28 mouse cellular contexts compared by ENCODE assay signal in genomic region chr3:103867424-103867971, GRCm38 (mm10). TPM values are rescaled to one million over a fixed set of nuclear protein-coding genes. Genes with fewer than 3 reads are reported as not detected.
A peak's percentile ranks its signal among the peaks of the same experiment; 100 is the strongest.
DNase-seq lines count a peak whose midpoint lies in the region; ATAC-seq lines count a peak whose summit lies in the region.
"Had no signal": no experiment of that assay in that cellular context is flagged by ENCODE, and none has a peak within 500 bp of the region (broad histone marks: within the 10 kb centered on the region; RNA-seq: fewer than 3 reads in every experiment).

No protein-coding gene starts in this region.

- H3K27me3 ChIP-seq in heart, embryonic 15.5 days, result no peaks in the 10 kb centered on the region
- H3K27me3 ChIP-seq: forebrain, embryonic 13.5 days; intestine, embryonic 15.5 days had no signal

- H3K27ac ChIP-seq in heart, embryonic 15.5 days, result peak overlapping the region; percentile 20; the same call in 1 of the 2 replicates
- H3K27ac ChIP-seq: forebrain, embryonic 13.5 days; gastrocnemius, adult 2 months; heart, embryonic 10.5 days; hindbrain, embryonic 14.5 days; intestine, embryonic 15.5 days; limb, embryonic 10.5 days; macrophage; midbrain, embryonic 10.5 days had no signal

- H3K36me3 ChIP-seq in heart, embryonic 15.5 days, result no peaks in the 10 kb centered on the region
- H3K36me3 ChIP-seq: heart, embryonic 10.5 days; intestine, embryonic 15.5 days; limb, embryonic 10.5 days; midbrain, embryonic 10.5 days had no signal

- no peak overlapping the region for H3K4me3 ChIP-seq in heart, embryonic 15.5 days
- H3K4me3 ChIP-seq: forebrain, embryonic 13.5 days; gastrocnemius, adult 2 months; heart, embryonic 10.5 days; intestine, embryonic 15.5 days; limb, embryonic 10.5 days; midbrain, embryonic 10.5 days had no signal

- no peak for DNase-seq in heart, postnatal 4 days
- peak; percentile 11 for DNase-seq in thymus, postnatal 0 days (ENCODE audit: low spot score)
- no peak for DNase-seq in thymus, adult 18-20 months
- peak; percentile 74 for DNase-seq in naive thymus-derived CD4-positive, alpha-beta T cell, adult 2 months (ENCODE audit: low read depth)
- no peak for DNase-seq in ovary, postnatal 36 days (ENCODE audit: low spot score)
- DNase-seq: adrenal gland, postnatal 10 days; cerebellum, adult 8-10 months; cerebellum, postnatal 36 days; embryo, embryonic 11 days; gastrocnemius, adult 2 months; kidney, adult 8-10 months; kidney, postnatal 10 days; liver; retina, postnatal 1 day; right cerebral cortex, postnatal 25 days; thymus, postnatal 25 days had no signal

- no peak for ATAC-seq in heart, embryonic 15.5 days (replicated peaks; ENCODE audit: insufficient number of reproducible peaks, insufficient read depth, low FRiP score, low read depth)
- ATAC-seq in megakaryocyte progenitor cell, adult 5-6 weeks (replicated peaks; ENCODE audit: poor library complexity), result no peak
- ATAC-seq: forebrain, embryonic 13.5 days; intestine, embryonic 15.5 days had no signal

- H3K4me1 ChIP-seq in heart, embryonic 15.5 days (replicated peaks), result no peaks in the 10 kb centered on the region
- H3K4me1 ChIP-seq: forebrain, embryonic 13.5 days; heart, embryonic 10.5 days; intestine, embryonic 15.5 days; limb, embryonic 10.5 days; midbrain, embryonic 10.5 days had no signal

- H3K9ac ChIP-seq in heart, embryonic 15.5 days, result no peak overlapping the region
- H3K9ac ChIP-seq: forebrain, embryonic 13.5 days; hindbrain, embryonic 14.5 days; intestine, embryonic 15.5 days had no signal

- no peaks in the 10 kb centered on the region for H3K9me3 ChIP-seq in heart, embryonic 15.5 days (replicated peaks)
- H3K9me3 ChIP-seq: forebrain, embryonic 13.5 days; heart, embryonic 10.5 days; intestine, embryonic 15.5 days; limb, embryonic 10.5 days; midbrain, embryonic 10.5 days had no signal

- WGBS in heart, embryonic 15.5 days, result 81% methylated on average over 5 of the region's 5 CpGs

- no peak overlapping the region for H3K4me2 ChIP-seq in heart, embryonic 15.5 days
- H3K4me2 ChIP-seq: forebrain, embryonic 13.5 days; hindbrain, embryonic 14.5 days; intestine, embryonic 15.5 days had no signal

RNA-seq across cellular contexts. Expression of gene Ptpn22, which starts 7.9 kb away (rescaled TPM):
- polyA plus RNA-seq in heart, embryonic 15.5 days (2015; fragmentation: Nextera tagmentation; extraction: Ambion mirVana), result 0.93 and 3.4 TPM in 2 replicates
- under 1 TPM; 0.57 to 0.72 TPM for total RNA-seq in heart, postnatal 4 days (2021)
- 59.5 and 64.6 TPM in 2 replicates for polyA plus RNA-seq in thymus, postnatal 0 days (2015; fragmentation: Nextera tagmentation; extraction: Ambion mirVana)
- total RNA-seq in megakaryocyte progenitor cell, adult 5-6 weeks (2015), result 78.1 and 81.2 TPM in 2 replicates
- 45.3 and 57.6 TPM in 2 replicates for total RNA-seq in megakaryocyte progenitor cell, adult 5-6 weeks (2017)

RNA-seq across cellular contexts. Expression of gene Bcl2l15, which starts 35.1 kb away (rescaled TPM):
- 0.26 and 0.46 TPM in 2 replicates for polyA plus RNA-seq in heart, embryonic 15.5 days (2015; fragmentation: Nextera tagmentation; extraction: Ambion mirVana)
- not detected for total RNA-seq in heart, postnatal 4 days (2021)
- 1.1 and 2.4 TPM in 2 replicates for polyA plus RNA-seq in thymus, postnatal 0 days (2015; fragmentation: Nextera tagmentation; extraction: Ambion mirVana)
- 0.51 and 1.9 TPM in 2 replicates for total RNA-seq in megakaryocyte progenitor cell, adult 5-6 weeks (2015)
- total RNA-seq in megakaryocyte progenitor cell, adult 5-6 weeks (2017), result 0.20 and 1.9 TPM in 2 replicates
- total RNA-seq: heart, postnatal 25 days had no signal
- polyA plus RNA-seq: lung, embryonic 16.5 days; macrophage; midbrain, embryonic 10.5 days; neural tube, embryonic 11.5 days had no signal

RNA-seq across cellular contexts. Expression of gene Rsbn1, which starts 46.4 kb away (rescaled TPM):
- 5.7 and 5.8 TPM in 2 replicates for polyA plus RNA-seq in heart, embryonic 15.5 days (2015; fragmentation: Nextera tagmentation; extraction: Ambion mirVana)
- 1 to 10 TPM; 9.1 to 9.8 TPM for total RNA-seq in heart, postnatal 4 days (2021)
- 18.6 and 22.2 TPM in 2 replicates for polyA plus RNA-seq in thymus, postnatal 0 days (2015; fragmentation: Nextera tagmentation; extraction: Ambion mirVana)
- 56.7 and 62.2 TPM in 2 replicates for total RNA-seq in megakaryocyte progenitor cell, adult 5-6 weeks (2015)
- 52.8 and 57.6 TPM in 2 replicates for total RNA-seq in megakaryocyte progenitor cell, adult 5-6 weeks (2017)

RNA-seq across cellular contexts. Expression of gene Gm43064, which starts 58.1 kb away (rescaled TPM):
- 0.23 TPM in 1 of 2 replicates, not detected in the other for polyA plus RNA-seq in heart, embryonic 15.5 days (2015; fragmentation: Nextera tagmentation; extraction: Ambion mirVana)
- under 1 TPM in 1 of 2 experiments, not detected in 1; 0.27 TPM for total RNA-seq in heart, postnatal 4 days (2021)
- 0.19 and 0.29 TPM in 2 replicates for polyA plus RNA-seq in thymus, postnatal 0 days (2015; fragmentation: Nextera tagmentation; extraction: Ambion mirVana)
- total RNA-seq in megakaryocyte progenitor cell, adult 5-6 weeks (2015), result 0.64 TPM in 1 of 2 replicates, not detected in the other
- not detected in 2 replicates for total RNA-seq in megakaryocyte progenitor cell, adult 5-6 weeks (2017)
- total RNA-seq: heart, postnatal 25 days had no signal
- polyA plus RNA-seq: forebrain, embryonic 13.5 days; heart, embryonic 10.5 days; intestine, embryonic 15.5 days; macrophage had no signal

RNA-seq across cellular contexts. Expression of gene Ap4b1, which starts 58.2 kb away (rescaled TPM):
- 13.6 and 19.0 TPM in 2 replicates for polyA plus RNA-seq in heart, embryonic 15.5 days (2015; fragmentation: Nextera tagmentation; extraction: Ambion mirVana)
- total RNA-seq in heart, postnatal 4 days (2021), result 1 to 10 TPM; 8.6 to 9.1 TPM
- polyA plus RNA-seq in thymus, postnatal 0 days (2015; fragmentation: Nextera tagmentation; extraction: Ambion mirVana), result 24.8 and 26.4 TPM in 2 replicates
- 17.5 and 18.1 TPM in 2 replicates for total RNA-seq in megakaryocyte progenitor cell, adult 5-6 weeks (2015)
- 17.9 and 20.7 TPM in 2 replicates for total RNA-seq in megakaryocyte progenitor cell, adult 5-6 weeks (2017)

Comparison
In these comparisons a context has a peak if more than half of its experiments do, and no peak if none do; other contexts are left out.
1. DNase-seq: peak in thymus, postnatal 0 days (single experiment) and naive thymus-derived CD4-positive, alpha-beta T cell, adult 2 months (single experiment); none in heart, postnatal 4 days (single experiment), thymus, adult 18-20 months (0 of 2) and ovary, postnatal 36 days (single experiment).
2. RNA of gene Ptpn22, which starts 7.9 kb away (total RNA-seq): 45.3 to 81.2 TPM in megakaryocyte progenitor cell, adult 5-6 weeks; 0.57 to 0.72 TPM in heart, postnatal 4 days; every median in the first group is over 10 times any median in the second.
3. RNA of gene Rsbn1, which starts 46.4 kb away (total RNA-seq): 52.8 to 62.2 TPM in megakaryocyte progenitor cell, adult 5-6 weeks; 9.1 to 9.8 TPM in heart, postnatal 4 days; every median in the first group is over 4 times any median in the second.